Mouse (Mus musculus): ENCODE results near the gene Crtap.
"Not testable (repeated sequence)": the region's sequence is repeated elsewhere in the genome, so short reads cannot be mapped to it uniquely, and the experiment has no call there.

The Crtap gene

DNA sequence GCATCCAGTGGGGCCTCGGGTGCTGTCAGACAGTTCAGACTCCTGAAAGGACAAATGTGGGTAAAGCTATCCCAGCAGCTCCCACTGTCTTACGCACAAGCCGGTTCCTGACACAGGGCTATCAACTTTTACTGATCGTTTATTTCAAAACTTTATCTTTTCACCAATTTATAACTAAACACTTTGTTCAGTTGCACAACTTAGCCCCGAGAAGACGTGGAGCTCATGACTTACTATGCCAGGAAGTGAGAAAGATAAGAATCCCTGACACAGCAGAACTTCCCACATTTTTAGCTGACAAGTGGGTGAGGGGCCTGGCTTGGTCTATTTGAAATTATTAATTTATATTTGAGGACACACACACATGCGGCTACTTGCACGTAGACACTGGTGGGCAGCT lies 4.2 kb upstream of the Crtap start:
- no peak for DNase-seq (ENCODE audit: low spot score)

DNA sequence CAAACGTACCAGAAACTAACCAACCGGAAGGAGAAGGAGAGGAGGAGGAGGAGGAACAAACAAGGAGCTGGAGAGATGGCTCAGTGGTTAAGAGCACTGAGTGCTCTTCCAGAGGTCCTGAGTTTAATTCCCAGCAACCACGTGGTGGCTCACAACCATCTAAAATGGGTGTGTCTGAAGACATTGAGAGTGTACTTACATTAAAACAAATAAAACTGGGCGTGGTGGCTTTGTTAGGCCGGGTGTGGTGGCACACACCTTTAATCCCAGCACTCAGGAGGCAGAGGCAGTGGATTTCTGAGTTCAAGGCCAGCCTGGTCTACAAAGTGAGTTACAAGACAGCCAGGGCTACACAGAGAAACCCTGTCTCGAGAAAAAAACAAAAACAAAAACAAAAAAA lies 3.7 kb upstream of the Crtap start:
- DNase-seq (ENCODE audit: low spot score) = not testable (repeated sequence)

GRCm38 (mm10) chr9:114390749-114391075 lies 237 bp upstream of the Crtap start:
- DNase-seq (ENCODE audit: low spot score) = no peak

DNA sequence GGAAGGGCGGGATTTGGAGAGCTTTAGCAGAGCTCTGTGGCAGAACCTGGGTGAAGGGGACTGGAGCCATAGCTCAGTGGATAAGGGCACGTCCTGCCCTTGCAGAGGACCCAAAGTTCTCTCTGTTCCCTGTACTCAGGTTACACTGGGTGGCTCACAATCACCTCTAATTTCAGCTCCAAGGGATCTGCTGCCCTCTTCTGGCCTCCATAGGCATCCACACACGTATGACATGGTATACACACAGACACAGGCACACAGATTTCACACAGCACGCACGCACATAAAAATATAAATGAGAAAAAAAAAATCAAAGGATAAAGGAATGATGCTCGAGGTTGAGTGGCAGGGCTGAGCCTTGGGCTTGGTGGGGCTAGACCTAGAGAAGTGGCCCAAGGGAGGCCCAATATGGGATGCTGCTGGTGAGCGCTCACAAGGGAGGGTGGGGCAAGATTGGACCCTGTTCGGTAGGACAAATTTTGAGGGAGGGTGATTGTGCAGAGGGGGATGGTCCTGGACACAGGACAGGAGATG lies 1.0 kb downstream of the Crtap start:
- DNase-seq (ENCODE audit: low spot score) = peak; percentile 28

- no peak for DNase-seq (ENCODE audit: low spot score)
These were observed 1.6 kb downstream of the Crtap start for GRCm38 (mm10) chr9:114388701-114389370.

- no peak for DNase-seq (ENCODE audit: low spot score)
These were observed 2.2 kb downstream of the Crtap start for GRCm38 (mm10) chr9:114388288-114388687.

DNA sequence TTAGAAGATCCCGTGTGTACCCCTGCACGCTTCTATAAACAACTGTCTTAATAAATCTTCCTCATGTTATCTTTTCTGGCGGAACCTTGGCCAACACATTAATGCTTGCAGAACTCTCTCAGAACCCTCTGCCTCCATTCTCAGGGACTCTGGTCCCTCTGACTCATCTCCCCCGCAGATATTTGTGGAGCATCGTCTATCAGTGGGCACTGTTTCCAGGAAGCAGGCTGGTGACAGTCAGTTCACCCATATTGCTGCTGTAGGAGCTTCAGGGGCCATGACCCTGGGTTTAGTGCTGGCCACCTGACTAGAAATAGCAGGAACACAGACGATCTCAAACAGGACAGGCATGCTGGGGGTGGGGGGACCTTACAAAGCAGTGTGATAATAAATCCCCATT lies 3.4 kb downstream of the Crtap start:
- DNase-seq (ENCODE audit: low spot score) = no peak

DNA sequence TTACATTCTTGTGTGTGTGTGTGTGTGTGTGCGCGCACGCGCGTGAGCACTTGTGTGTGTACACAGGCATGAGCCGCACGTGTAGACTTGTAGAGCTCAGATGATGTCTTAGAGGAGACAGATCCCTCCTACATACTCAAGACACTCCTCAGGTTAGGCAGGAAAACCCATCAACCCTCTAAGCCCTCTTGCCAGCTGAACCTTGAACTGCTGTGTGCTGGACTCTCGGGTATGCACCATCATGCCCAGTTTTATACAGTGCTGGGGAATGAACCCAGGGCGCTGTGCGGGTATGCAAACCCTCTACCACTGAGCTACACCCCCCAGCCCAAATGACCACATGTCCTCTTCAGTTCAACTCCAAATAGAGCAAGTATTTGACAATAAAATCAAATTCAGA lies 5.3 kb downstream of the Crtap start:
- no peak for DNase-seq (ENCODE audit: low spot score)

DNA sequence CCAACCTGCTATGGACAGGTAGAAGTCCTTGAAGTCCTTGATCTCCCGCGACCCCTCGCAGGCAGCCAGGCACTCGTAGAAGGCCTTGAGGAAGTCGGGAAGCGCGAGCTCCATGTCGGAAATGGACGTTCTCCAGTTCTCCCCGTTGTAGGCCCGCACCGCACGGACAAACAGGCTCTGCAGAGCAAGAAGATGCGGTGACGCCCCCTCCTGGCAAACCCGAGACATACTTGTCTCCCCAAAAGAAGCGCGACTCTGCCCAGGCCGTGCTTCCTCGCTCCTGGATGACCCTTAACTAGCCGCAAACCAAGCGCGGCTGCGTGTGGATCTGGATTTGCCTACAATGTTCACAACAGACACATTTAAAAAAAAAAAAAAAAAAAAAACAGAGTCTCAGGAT lies 5.8 kb downstream of the Crtap start:
- no peak for DNase-seq (ENCODE audit: low spot score)

- DNase-seq (ENCODE audit: low spot score) = no peak
These were observed 7.4 kb downstream of the Crtap start for GRCm38 (mm10) chr9:114382936-114383710.

DNA sequence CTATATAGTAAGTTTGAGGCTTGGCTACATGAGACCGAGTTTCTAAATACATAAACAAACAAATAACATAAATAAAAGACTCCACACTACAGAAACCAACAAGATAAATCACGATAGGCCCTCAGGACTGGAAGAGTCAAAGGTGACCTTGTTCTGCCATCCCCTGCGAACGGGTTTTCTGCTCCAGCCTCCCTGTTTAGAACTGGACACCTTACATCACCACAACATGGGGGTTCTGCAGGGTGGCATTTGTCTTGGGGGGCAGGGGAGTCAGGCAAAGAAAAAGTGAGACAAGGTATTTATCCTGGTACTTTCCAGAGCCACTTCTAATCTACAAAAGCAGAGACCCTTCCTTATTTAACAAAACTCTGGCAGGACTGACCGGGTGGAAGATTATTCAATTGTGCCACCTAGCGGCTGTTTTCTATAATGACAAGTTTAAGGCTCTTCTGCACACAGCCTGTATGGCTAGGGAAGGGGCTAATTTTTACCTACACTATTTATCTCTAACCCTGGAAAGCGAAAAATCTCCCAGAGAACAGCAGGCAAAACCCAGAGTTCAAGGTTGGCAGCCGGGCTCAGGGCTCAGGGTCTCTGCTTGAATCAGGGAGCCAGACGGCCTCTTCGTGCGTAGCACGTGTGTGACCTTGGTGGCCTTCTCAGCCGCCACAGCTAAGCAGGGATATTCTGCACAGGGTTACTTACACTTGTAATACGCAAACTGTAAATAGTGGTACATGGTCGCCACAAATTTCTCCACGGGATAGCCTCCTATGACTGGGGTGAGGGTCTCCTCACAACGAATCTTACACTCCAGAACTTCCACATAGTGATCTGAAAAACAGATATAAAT lies 9.4 kb downstream of the Crtap start:
- DNase-seq (ENCODE audit: low spot score) = peak; percentile 20

- no peak for DNase-seq (ENCODE audit: low spot score)
These were observed 10.6 kb downstream of the Crtap start for GRCm38 (mm10) chr9:114379871-114380270.

DNA sequence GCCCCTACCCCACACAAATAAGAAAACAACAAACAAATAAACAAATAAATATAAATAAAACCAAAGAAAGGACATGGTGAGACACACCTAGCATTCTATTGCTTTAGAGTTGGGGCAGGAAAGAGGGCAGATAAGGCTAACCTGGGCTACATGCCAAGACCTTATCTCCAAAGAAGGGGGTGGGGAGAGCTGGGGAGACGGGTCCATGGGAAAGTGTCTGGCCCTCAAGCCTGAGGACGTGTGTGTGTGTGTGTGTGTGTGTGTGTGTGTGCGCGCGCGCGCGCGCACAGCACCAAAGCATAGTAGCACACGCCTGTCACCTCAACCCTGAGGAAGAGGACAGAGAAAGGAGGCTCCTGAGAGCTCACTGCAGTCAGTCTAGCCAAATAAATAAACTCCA lies 13.3 kb downstream of the Crtap start:
- DNase-seq (ENCODE audit: low spot score) = no peak

GRCm38 (mm10) chr9:114375276-114375962 lies 15.1 kb downstream of the Crtap start:
- no peak for DNase-seq (ENCODE audit: low spot score)

DNA sequence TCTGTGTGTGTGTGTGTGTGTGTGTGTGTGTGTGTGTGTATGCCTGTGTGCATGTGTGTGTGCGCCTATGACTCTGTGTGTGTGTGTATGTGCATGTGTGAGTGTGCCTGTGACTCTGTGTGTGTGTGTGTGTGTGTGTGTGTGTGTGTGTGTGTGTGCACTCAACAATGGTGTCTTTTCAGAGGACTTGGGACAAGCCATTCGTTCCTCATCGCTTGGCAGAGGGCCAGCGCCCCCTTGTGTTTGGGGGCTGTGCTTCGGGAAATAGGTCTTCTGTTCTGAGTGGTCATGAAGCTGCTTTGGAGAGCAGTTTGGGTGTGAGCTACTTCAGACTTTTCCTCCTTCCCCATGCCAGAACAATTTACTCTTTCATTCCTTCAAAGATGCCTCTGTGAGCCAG lies 18.8 kb downstream of the Crtap start:
- peak; percentile 6 for DNase-seq (ENCODE audit: low spot score)

DNA sequence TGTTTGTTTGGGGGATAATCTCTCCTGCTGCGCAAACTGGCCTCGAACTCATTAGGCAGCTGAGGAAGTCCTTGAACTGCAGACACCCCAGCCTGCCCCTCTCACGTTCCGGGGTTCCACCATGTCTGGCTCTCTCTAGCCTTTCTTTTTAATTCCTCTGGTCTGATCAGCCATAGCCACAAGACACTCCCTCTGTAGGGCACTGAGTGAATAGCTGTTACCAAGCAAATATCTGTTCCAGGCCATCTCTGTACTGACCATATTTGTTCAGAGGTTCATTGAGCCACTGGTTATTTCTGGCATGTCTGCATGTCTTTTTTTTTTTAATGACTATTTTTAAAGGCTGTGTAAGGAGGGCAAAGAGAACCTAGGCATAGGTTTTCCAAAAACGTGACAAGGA lies 21.1 kb downstream of the Crtap start:
- DNase-seq (ENCODE audit: low spot score) = not testable (repeated sequence)

DNA sequence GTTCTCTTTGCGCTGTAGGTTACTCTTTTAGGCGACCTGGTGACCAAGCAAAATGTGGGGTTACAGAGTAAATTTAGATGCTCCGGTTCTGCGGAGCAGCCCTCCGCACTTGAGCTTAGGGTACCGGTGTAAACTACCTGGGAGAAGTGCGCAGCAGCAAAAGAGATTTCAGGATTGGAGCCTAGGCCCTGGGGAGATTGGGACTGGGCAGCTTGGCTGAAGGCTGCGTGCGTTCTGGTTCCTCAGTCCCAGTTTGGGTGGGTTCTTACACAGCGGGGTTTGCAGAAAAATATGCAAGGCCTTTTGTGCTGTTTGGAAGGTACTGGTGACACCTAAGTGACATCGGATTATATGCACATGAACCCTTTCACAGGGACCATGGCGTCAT lies 22.0 kb downstream of the Crtap start:
- DNase-seq (ENCODE audit: low spot score) = no peak

DNA sequence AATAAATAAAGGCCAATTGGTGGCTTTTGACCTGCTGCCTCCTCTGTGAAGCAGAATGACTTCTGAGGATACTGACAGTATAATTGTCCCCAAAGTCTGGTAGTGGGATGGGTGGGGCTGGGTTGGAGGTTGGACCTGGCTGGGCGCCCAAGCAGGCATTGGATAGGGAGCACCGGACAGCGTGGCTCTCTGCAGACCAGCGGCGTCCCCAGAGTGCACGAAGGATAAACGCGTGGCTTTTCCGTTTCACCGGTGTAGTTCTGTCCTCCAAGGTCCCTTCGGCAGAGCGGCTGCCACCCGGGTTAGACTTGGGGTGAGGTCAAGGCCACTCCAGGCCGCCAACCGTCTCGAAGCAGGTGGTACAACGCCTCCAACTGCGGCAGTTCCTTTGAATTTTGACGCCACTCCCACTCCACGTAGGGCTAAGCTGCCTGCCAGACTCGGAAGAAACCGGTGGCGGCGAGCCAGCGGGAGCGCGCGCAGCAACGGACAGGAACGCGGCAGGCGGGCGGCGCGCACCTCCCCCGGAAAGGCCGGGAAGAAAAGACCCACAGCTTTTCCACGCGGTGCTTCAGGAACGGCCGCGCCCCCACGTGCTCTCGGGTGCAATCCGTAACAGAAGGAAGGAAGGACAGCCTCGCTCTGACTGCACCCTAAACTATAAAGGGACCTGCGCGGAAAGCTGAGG lies 22.5 kb downstream of the Crtap start:
- peak; percentile 36 for DNase-seq (ENCODE audit: low spot score)

DNA sequence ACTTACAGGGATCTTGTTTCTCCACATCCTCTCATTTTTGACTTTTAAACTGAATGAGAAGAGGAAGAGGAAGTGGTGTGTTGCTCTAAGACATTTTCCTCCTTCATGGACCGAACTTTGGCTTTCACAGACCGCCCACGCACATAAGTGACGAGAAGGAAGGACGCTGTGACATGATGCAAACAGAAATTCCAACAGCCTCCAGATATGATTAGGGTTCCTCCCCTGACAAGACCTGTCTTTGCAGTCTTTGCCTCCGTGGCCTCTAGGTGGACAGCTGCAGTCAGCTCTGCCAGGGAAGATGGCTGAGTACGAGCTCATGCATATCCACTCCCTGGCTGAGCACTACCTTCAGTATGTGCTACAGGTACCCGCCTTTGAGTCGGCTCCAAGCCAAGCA lies 60.6 kb downstream of the Crtap start, which contains the start of gene Bcl2a1c:
Gene Bcl2a1c, plus strand, starts transcription at position 281 of the 400 bp plus-strand sequence.
- DNase-seq (ENCODE audit: low spot score) = peak; percentile 8

DNA sequence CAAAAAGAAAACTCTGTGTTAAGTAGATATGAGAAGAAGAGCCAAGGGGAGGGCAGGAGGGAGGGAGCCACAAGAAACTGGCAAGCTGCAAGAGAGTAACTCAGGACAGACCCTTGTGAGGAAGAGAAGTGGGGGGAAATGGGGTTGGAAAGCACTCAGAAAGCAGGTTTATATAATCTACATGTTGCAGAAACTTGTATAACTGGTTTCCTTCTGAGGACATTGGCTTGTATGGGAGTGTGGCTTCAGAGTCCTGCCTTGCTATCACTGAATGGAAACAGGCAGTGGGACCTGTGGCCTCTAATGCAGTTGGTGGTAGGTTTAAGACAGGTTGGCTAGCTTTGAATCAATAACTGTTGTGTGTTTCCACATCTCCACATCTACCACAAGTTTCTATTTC lies 62.1 kb downstream of the Crtap start:
- not testable (repeated sequence) for DNase-seq (ENCODE audit: low spot score)

DNA sequence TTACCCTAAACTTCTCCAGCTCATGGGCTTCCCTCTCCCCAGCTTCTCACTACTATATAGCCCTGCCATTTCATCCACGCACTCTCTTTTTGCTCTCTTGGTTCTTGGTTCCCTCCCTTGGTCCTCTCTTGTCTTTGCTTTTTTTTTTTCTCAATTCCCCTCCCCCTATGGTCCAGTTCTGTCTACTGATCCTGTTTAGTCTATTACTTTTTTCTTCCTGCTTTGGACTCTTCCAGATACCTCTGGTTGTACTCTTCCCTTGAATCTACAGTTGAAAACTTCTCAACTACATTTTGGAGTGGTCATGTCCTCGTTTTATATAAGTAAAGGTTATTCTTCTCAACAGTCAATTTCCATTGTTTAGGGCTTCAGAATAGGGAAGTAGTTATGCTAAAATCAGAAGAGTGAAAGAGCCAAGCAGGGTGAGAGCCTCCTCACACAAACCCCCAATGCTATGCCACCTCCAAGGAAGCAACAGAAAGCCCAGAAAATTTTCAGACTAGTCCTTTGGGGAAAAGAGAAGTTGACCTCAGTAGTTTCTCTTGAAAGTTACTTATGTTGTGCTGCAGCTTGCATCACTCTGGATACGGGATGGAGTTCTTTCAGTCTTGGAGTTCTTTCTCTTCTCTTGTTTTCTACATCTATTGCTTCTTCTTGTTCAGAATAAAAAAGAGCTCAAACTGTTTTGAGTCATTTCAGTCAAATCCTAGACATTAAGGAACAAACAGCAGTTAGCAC lies 64.3 kb downstream of the Crtap start:
- DNase-seq (ENCODE audit: low spot score) = no peak
